Mouse (Mus musculus) urinary bladder, adult 18-20 months (tissue): Measurements from ENCODE around the gene Ahnak.
A peak's percentile ranks its signal among the peaks of the same experiment; 100 is the strongest.

Experiments
- DNase-seq, 2 experiments: peaks; one replicate each; pipeline ENCODE4 v3.0.0; 2022; ENCODE audit warnings: low spot score in 2 of 2, mixed read lengths in 2 of 2

Ahnak gene

DNA sequence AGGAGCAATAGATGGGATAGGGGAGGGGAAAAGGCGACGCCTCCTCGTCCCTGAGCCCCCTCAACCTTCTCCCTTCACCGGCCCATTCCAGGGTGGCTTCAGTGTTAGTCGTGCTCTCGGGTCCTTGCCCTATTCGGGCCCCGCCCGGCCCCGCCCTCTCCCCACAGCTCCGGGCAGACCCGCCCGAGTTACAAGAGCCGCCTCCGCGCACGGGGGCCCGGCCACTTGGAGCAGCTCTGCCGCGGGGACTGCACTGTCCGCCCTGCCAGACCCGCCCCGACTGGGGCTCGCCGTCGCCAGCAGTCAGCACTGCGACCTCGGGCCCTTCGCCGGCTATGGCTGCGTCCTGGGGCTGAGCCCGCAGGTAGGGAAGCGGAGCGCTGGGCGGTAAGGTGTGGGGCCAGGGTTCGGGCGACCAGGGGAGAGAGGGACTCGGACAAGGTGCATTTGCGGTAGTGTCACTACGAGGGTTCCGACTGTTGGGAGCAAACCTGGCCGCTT, at the start of gene Ahnak:
Gene Ahnak, plus strand, starts transcription at position 219 of the 501 bp plus-strand sequence.
- DNase-seq, result peak; percentile 83 to 87

DNA sequence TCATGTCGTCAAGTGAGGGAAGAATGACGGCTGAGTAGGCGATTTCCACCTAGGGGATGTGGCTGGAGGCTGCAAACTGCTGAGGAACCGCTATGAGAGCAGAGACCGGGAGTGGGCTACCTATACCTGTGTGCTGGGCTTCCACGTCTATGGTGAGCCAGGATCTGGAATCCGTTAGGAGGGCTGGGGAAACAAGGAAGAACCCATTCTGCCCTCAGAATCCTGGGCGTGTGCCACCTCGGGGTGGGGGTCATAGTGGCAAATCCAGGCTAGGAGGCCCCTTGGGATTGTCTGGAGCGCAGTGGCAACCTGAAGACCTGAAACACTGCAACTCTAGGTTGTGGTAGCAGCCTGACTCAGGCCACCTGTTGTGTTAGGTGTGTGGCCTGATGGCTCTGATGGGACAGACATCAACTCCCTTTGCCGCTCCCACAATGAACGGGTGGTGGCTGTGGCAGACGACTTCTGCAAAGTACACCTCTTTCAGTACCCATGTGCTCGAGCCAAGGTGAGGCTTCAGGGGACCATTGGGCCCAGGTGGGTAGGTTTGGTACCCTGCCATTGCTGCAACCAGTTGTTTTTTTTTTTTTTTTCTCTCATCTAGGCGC, 48.5 kb upstream of the Ahnak start:
- no peak for DNase-seq

DNA sequence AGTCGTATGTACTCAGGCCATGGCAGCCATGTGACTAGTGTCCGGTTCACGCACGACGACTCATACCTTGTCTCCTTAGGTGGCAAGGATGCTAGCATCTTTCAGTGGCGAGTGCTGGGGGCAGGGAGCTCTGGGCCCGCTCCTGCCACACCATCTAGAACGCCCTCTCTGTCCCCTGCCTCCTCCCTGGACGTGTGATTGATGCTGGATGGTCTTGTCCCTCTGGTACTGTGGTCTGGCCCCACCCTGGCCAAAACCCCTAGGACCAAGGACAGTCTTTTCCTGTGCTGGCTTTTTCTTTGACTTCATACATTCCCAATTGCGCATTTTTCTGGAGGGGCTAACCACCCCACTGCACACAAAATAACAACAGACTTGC, 48.0 kb upstream of the Ahnak start:
- no peak for DNase-seq

- peak; percentile 94 to 95 for DNase-seq
Observed at GRCm38 (mm10) chr19:8941515-8942217, 47.4 kb upstream of the Ahnak start, which contains the start of gene Mta2. Gene Mta2 (plus strand): TSS chr19:8941875.

DNA sequence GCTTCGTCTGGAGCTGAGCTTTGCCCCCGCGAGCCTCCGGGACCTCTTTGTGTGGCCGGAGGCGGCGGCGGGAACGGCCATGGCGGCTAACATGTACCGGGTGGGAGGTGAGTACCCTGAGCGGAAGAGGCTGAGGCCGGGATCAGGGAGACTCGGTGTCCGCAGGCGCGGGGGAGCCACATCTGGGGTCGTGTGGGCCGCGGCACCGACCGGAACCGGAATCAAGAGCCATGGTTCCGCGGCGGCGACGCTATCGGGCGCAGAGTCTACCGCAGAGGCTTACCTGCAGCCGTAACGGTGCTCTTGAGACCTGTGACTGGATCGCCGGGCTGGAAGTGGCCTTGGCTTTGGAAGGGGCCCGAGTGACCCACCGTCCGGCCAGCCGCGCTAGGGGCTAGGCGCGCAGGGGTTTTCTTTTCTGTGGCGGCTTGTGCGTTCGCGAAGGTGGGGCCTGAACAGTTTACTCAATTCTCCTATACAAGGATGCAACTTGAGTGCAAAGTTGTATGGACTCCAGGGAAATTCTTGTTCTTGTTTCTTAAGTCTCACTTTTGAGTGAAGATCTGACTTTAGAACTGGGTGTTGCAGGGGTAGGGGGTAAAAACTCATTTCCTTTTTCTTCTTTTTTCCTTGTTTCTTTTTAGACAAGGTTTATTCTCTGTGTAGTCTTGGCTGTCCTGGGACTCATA, 46.7 kb upstream of the Ahnak start:
- peak in 1 of 2 experiments; percentile 43 for DNase-seq

DNA sequence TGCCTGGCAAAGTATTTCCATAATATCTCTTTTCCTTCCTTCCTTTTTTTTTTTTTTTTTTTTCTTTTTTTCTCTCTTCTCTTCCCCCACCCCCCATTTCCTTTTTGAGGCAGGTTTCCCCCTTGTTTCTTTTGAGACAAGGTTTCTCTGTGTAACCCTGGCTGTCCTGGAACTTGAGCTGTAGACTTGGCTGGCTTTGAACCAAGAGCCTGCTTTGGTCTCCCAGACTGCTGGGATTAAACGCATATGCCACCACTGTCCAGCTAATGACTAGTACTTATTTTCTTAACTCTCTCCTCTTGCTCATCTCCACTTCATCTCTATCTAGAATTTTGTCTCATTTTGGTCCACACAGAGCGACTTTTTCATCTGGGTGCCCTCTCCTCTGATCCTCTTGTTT, 46.0 kb upstream of the Ahnak start:
- DNase-seq, result no peak

GRCm38 (mm10) chr19:8944062-8944461, 45.0 kb upstream of the Ahnak start:
- no peak for DNase-seq

DNA sequence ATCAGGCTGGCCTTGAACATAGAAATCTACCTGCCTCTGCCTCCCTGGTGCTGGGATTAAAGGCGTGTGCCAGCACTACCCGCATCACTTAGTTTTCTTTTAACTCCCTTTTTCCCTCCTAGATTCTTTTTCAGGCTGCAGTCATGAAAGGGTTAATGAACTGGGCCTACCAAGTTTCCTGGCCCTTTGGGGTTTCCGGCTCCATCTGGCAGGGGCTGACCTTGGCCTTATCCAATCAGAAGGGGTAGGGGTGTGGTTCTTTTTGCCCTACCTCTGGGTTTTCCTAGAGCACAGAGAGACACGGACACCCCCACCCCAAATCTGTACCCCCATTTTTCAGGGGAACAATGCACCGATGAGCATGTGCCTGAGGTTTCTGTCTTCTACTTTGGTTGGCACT, 44.3 kb upstream of the Ahnak start:
- no peak for DNase-seq

DNA sequence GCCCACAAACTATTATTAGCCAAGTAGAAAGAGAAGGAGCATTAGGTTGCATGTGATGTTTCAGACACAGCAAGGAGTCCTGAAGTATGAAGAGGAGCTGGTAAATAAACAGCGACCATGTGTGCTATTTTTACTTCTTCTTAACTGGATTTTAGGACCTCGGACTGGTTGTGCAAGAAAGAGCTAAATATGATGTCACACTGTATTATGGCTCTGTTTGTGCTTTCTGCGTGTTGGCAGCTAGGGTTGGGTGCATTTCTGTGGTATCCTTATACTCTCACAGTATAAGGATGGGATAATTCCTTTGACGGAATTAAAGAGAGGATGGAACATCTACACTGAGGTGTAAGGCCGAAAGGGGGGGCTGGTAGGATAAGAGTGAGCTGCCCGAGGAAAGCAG, 43.8 kb upstream of the Ahnak start:
- DNase-seq, result no peak

DNA sequence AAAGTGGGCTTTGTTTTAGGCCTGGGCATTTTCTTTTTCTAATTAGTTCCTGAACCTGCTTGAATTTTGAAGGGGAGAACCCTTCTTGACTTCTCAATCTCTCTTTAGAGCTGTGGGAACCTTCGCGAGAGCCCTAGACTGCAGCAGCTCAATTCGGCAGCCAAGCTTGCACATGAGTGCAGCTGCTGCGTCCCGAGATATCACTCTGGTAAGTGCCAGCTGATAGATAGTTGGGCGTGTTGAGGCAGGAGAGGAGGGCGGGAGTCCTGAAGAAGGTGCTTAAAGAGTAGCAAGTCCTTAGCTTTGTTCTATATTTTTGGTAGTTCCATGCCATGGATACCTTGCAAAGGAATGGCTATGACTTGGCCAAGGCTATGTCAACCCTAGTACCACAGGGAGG, 42.2 kb upstream of the Ahnak start:
- DNase-seq, result no peak

DNA sequence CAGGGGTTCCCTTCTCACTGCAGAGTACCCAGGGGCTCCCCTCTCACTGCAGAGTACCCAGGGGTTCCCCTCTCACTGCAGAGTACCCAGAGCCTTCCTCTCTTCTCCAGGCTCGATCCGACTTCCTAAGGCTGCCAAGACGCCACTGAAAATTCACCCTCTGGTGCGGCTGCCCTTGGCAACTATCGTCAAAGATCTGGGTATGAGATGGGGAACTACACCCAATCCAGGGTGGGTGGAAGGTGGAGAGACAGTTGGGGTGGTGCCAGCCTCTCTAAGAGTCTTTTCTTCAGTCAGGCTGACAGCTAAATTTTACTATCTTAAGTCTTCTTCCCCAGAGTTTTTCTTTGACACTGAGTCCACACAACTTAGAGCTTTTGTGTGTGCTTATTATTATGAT, 38.9 kb upstream of the Ahnak start:
- DNase-seq, result no peak

DNA sequence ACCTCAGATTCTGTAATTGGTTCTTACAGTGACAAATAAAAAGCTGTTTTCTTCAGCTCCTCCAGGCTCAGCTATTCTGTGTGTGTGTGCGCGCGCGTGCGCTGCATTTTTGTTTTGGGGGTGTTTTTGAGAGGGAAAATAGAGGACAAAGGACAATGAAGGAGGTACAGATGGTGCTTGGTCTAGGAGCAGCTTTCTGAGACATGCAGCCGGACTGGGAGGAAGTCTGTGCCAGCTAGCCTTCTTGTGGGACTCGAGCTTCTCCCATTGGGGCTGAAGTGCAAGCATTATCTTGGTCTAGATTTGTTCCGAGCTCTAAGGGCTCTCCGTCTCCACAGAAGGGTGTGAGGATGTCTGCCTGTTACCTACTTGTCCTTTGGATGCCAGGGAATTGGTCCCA, 36.8 kb upstream of the Ahnak start:
- no peak for DNase-seq

GRCm38 (mm10) chr19:8953135-8954039, 35.7 kb upstream of the Ahnak start, which contains the start of gene Tut1:
Gene Tut1 (plus strand): TSS chr19:8953847.
- DNase-seq, result peak; percentile 86 to 88

- DNase-seq, result no peak
Observed at GRCm38 (mm10) chr19:8954171-8954570, 34.9 kb upstream of the Ahnak start.

- DNase-seq, result no peak
Observed at GRCm38 (mm10) chr19:8962256-8962655, 26.8 kb upstream of the Ahnak start.

- no peak for DNase-seq
Observed at GRCm38 (mm10) chr19:8965075-8965474, 24.0 kb upstream of the Ahnak start.

GRCm38 (mm10) chr19:8965771-8966170, 23.3 kb upstream of the Ahnak start:
- DNase-seq, result no peak

- DNase-seq, result no peak
Observed at GRCm38 (mm10) chr19:8966198-8966589, 22.9 kb upstream of the Ahnak start.

GRCm38 (mm10) chr19:8966590-8967372, 22.3 kb upstream of the Ahnak start, which contains the start of gene Eef1g:
Gene Eef1g (plus strand): TSS chr19:8967041.
- DNase-seq, result peak; percentile 86 to 99

DNA sequence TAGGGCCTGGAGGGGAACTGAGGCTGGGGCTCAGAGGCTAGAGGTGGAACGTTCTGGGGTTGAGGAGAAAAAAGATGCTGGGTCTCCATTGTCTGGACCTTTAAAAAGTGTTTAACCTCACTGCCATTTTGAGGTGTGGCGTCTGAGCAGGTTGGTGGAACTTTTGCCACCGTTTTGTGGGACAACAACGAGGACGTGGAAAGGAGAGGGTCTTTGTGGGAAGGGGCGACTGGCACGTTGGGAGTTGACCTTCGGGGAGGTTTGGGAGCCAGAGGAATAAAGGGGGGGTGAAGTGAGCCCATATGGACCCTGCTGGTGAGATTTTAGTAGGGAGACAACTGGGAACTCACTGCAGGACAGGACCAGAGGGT, 21.7 kb upstream of the Ahnak start:
- no peak for DNase-seq

DNA sequence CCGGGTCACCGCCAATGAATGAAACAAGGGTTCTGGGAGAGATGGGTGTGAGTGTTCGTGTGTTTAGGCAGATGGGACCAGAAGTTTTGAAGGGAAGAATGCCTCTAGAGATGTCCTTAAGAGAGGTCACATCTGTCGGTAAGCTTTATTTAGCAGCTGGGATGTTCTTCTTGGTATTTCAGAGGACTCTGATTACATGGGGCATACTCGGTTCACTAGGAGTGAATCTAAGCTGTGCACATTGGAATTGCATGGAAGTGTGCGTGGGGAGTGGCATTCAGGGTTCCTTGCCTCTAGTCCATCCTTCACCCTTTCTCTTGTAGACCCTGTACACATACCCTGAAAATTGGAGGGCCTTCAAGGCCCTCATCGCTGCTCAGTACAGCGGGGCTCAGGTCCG, 21.2 kb upstream of the Ahnak start:
- no peak for DNase-seq
